Mouse (Mus musculus): ENCODE results near the gene Serpinb7. TPM values are rescaled to one million over a fixed set of nuclear protein-coding genes. Genes with fewer than 3 reads are reported as not detected.

Serpinb7 gene
- polyA plus RNA-seq, 1 experiment from 2014 or later: not detected

- 94% methylated on average over 1 of the region's 1 CpGs for WGBS
- Histone ChIP-seq H3K9ac (replicated peaks; ENCODE audit: low read depth, low read length) (no peak overlapping the region), H3K4me2 (ENCODE audit: low read length) (no peak overlapping the region), H3K9me3 (ENCODE audit: control insufficient read depth, low read length) (no peaks in the 10 kb centered on the region), H3K27ac (ENCODE audit: low read length) (no peak overlapping the region), H3K36me3 (ENCODE audit: control insufficient read depth, insufficient read depth) (no peaks in the 10 kb centered on the region), H3K27me3 (replicated peaks; ENCODE audit: control insufficient read depth, insufficient read depth, low read length) (no peaks in the 10 kb centered on the region), H3K4me3 (replicated peaks; ENCODE audit: low read length) (no peak overlapping the region), H3K4me1 (replicated peaks; ENCODE audit: control insufficient read depth, insufficient read depth, low read length) (no peaks in the 10 kb centered on the region)
- no peak for ATAC-seq
These were observed 17.1 kb upstream of the Serpinb7 start for GRCm38 (mm10) chr1:107382404-107382803.

- ATAC-seq: no peak
- Histone ChIP-seq H3K27ac (ENCODE audit: low read length) (no peak overlapping the region), H3K4me2 (ENCODE audit: low read length) (no peak overlapping the region), H3K27me3 (replicated peaks; ENCODE audit: control insufficient read depth, insufficient read depth, low read length) (no peaks in the 10 kb centered on the region), H3K4me1 (replicated peaks; ENCODE audit: control insufficient read depth, insufficient read depth, low read length) (no peaks in the 10 kb centered on the region), H3K9ac (replicated peaks; ENCODE audit: low read depth, low read length) (no peak overlapping the region), H3K4me3 (replicated peaks; ENCODE audit: low read length) (no peak overlapping the region), H3K9me3 (ENCODE audit: control insufficient read depth, low read length) (no peaks in the 10 kb centered on the region), H3K36me3 (ENCODE audit: control insufficient read depth, insufficient read depth) (no peaks in the 10 kb centered on the region)
- 94% methylated on average over 9 of the region's 9 CpGs for WGBS
These were observed 14.9 kb upstream of the Serpinb7 start for GRCm38 (mm10) chr1:107384532-107384931.

- ATAC-seq: no peak
These were observed 9.7 kb upstream of the Serpinb7 start for GRCm38 (mm10) chr1:107389753-107390152.

GRCm38 (mm10) chr1:107397481-107397880 is 2.0 kb upstream of the Serpinb7 start:
- no peak for ATAC-seq
- H3K9ac ChIP-seq (replicated peaks; ENCODE audit: low read depth, low read length): no peak overlapping the region
- H3K9me3 ChIP-seq (ENCODE audit: control insufficient read depth, low read length): no peaks in the 10 kb centered on the region
- 71% methylated on average over 1 of the region's 1 CpGs for WGBS
- no peak overlapping the region for H3K27ac ChIP-seq (ENCODE audit: low read length)
- H3K27me3 ChIP-seq (replicated peaks; ENCODE audit: control insufficient read depth, insufficient read depth, low read length): no peaks in the 10 kb centered on the region
- no peak overlapping the region for H3K4me3 ChIP-seq (replicated peaks; ENCODE audit: low read length)
- H3K4me1 ChIP-seq (replicated peaks; ENCODE audit: control insufficient read depth, insufficient read depth, low read length): no peaks in the 10 kb centered on the region
- H3K4me2 ChIP-seq (ENCODE audit: low read length): no peak overlapping the region
- no peaks in the 10 kb centered on the region for H3K36me3 ChIP-seq (ENCODE audit: control insufficient read depth, insufficient read depth)

More at GRCm38 (mm10) chr1:107389753-107390152, 9.7 kb upstream of the Serpinb7 start:
- Histone ChIP-seq H3K4me1 (replicated peaks; ENCODE audit: control insufficient read depth, insufficient read depth, low read length) (no peaks in the 10 kb centered on the region), H3K27me3 (replicated peaks; ENCODE audit: control insufficient read depth, insufficient read depth, low read length) (no peaks in the 10 kb centered on the region), H3K27ac (ENCODE audit: low read length) (no peak overlapping the region), H3K4me3 (replicated peaks; ENCODE audit: low read length) (no peak overlapping the region), H3K9ac (replicated peaks; ENCODE audit: low read depth, low read length) (no peak overlapping the region), H3K36me3 (ENCODE audit: control insufficient read depth, insufficient read depth) (no peaks in the 10 kb centered on the region), H3K4me2 (ENCODE audit: low read length) (no peak overlapping the region), H3K9me3 (ENCODE audit: control insufficient read depth, low read length) (no peaks in the 10 kb centered on the region)
- WGBS: 80% methylated on average over 2 of the region's 2 CpGs

GRCm38 (mm10) chr1:107402082-107402481 is 2.6 kb downstream of the Serpinb7 start:
- no peak for ATAC-seq
- Histone ChIP-seq H3K9ac (replicated peaks; ENCODE audit: low read depth, low read length) (no peak overlapping the region), H3K4me2 (ENCODE audit: low read length) (no peak overlapping the region), H3K27me3 (replicated peaks; ENCODE audit: control insufficient read depth, insufficient read depth, low read length) (no peaks in the 10 kb centered on the region), H3K4me3 (replicated peaks; ENCODE audit: low read length) (no peak overlapping the region), H3K4me1 (replicated peaks; ENCODE audit: control insufficient read depth, insufficient read depth, low read length) (no peaks in the 10 kb centered on the region), H3K9me3 (ENCODE audit: control insufficient read depth, low read length) (no peaks in the 10 kb centered on the region), H3K27ac (ENCODE audit: low read length) (no peak overlapping the region), H3K36me3 (ENCODE audit: control insufficient read depth, insufficient read depth) (no peaks in the 10 kb centered on the region)
- 85% methylated on average over 4 of the region's 4 CpGs for WGBS

GRCm38 (mm10) chr1:107414650-107415049 is 15.2 kb downstream of the Serpinb7 start:
- no peak for ATAC-seq
- no peak overlapping the region for H3K4me2 ChIP-seq (ENCODE audit: low read length)
- H3K27ac ChIP-seq (ENCODE audit: low read length): no peak overlapping the region
- no peaks in the 10 kb centered on the region for H3K27me3 ChIP-seq (replicated peaks; ENCODE audit: control insufficient read depth, insufficient read depth, low read length)
- no peaks in the 10 kb centered on the region for H3K4me1 ChIP-seq (replicated peaks; ENCODE audit: control insufficient read depth, insufficient read depth, low read length)
- WGBS: 55% methylated on average over 1 of the region's 1 CpGs
- no peak overlapping the region for H3K4me3 ChIP-seq (replicated peaks; ENCODE audit: low read length)
- H3K36me3 ChIP-seq (ENCODE audit: control insufficient read depth, insufficient read depth): no peaks in the 10 kb centered on the region
- no peaks in the 10 kb centered on the region for H3K9me3 ChIP-seq (ENCODE audit: control insufficient read depth, low read length)
- no peak overlapping the region for H3K9ac ChIP-seq (replicated peaks; ENCODE audit: low read depth, low read length)

- no peaks in the 10 kb centered on the region for H3K9me3 ChIP-seq (ENCODE audit: control insufficient read depth, low read length)
- no peak overlapping the region for H3K4me2 ChIP-seq (ENCODE audit: low read length)
- H3K27me3 ChIP-seq (replicated peaks; ENCODE audit: control insufficient read depth, insufficient read depth, low read length): no peaks in the 10 kb centered on the region
- H3K36me3 ChIP-seq (ENCODE audit: control insufficient read depth, insufficient read depth): no peaks in the 10 kb centered on the region
- 80% methylated on average over 4 of the region's 4 CpGs for WGBS
- no peak overlapping the region for H3K27ac ChIP-seq (ENCODE audit: low read length)
- ATAC-seq: no peak
- no peak overlapping the region for H3K4me3 ChIP-seq (replicated peaks; ENCODE audit: low read length)
- no peaks in the 10 kb centered on the region for H3K4me1 ChIP-seq (replicated peaks; ENCODE audit: control insufficient read depth, insufficient read depth, low read length)
- H3K9ac ChIP-seq (replicated peaks; ENCODE audit: low read depth, low read length): no peak overlapping the region
These were observed 23.0 kb downstream of the Serpinb7 start for GRCm38 (mm10) chr1:107422487-107422886.

GRCm38 (mm10) chr1:107431253-107431652 is 31.8 kb downstream of the Serpinb7 start:
- no peak overlapping the region for H3K9ac ChIP-seq (replicated peaks; ENCODE audit: low read depth, low read length)
- no peak for ATAC-seq
- H3K27ac ChIP-seq (ENCODE audit: low read length): no peak overlapping the region
- H3K4me2 ChIP-seq (ENCODE audit: low read length): no peak overlapping the region
- no peak overlapping the region for H3K4me3 ChIP-seq (replicated peaks; ENCODE audit: low read length)
- H3K4me1 ChIP-seq (replicated peaks; ENCODE audit: control insufficient read depth, insufficient read depth, low read length): no peaks in the 10 kb centered on the region
- H3K27me3 ChIP-seq (replicated peaks; ENCODE audit: control insufficient read depth, insufficient read depth, low read length): no peaks in the 10 kb centered on the region
- no peaks in the 10 kb centered on the region for H3K36me3 ChIP-seq (ENCODE audit: control insufficient read depth, insufficient read depth)
- no peaks in the 10 kb centered on the region for H3K9me3 ChIP-seq (ENCODE audit: control insufficient read depth, low read length)

- Histone ChIP-seq H3K4me3 (replicated peaks; ENCODE audit: low read length) (no peak overlapping the region), H3K9me3 (ENCODE audit: control insufficient read depth, low read length) (no peaks in the 10 kb centered on the region), H3K27ac (ENCODE audit: low read length) (no peak overlapping the region), H3K36me3 (ENCODE audit: control insufficient read depth, insufficient read depth) (no peaks in the 10 kb centered on the region), H3K4me1 (replicated peaks; ENCODE audit: control insufficient read depth, insufficient read depth, low read length) (no peaks in the 10 kb centered on the region), H3K27me3 (replicated peaks; ENCODE audit: control insufficient read depth, insufficient read depth, low read length) (no peaks in the 10 kb centered on the region), H3K4me2 (ENCODE audit: low read length) (no peak overlapping the region), H3K9ac (replicated peaks; ENCODE audit: low read depth, low read length) (no peak overlapping the region)
- ATAC-seq: no peak
- WGBS: 89% methylated on average over 2 of the region's 2 CpGs
These were observed 36.1 kb downstream of the Serpinb7 start for GRCm38 (mm10) chr1:107435528-107435927.

- Histone ChIP-seq H3K4me1 (replicated peaks; ENCODE audit: control insufficient read depth, insufficient read depth, low read length) (no peaks in the 10 kb centered on the region), H3K27ac (ENCODE audit: low read length) (no peak overlapping the region), H3K9me3 (ENCODE audit: control insufficient read depth, low read length) (no peaks in the 10 kb centered on the region), H3K36me3 (ENCODE audit: control insufficient read depth, insufficient read depth) (no peaks in the 10 kb centered on the region), H3K4me3 (replicated peaks; ENCODE audit: low read length) (no peak overlapping the region), H3K27me3 (replicated peaks; ENCODE audit: control insufficient read depth, insufficient read depth, low read length) (no peaks in the 10 kb centered on the region), H3K9ac (replicated peaks; ENCODE audit: low read depth, low read length) (no peak overlapping the region), H3K4me2 (ENCODE audit: low read length) (no peak overlapping the region)
- no peak for ATAC-seq
- WGBS: 93% methylated on average over 3 of the region's 3 CpGs
These were observed 40.0 kb downstream of the Serpinb7 start for GRCm38 (mm10) chr1:107439462-107439861.
